Mouse (Mus musculus): ENCODE results near the gene Ano4. TPM values are rescaled to one million over a fixed set of nuclear protein-coding genes. Genes with fewer than 3 reads are reported as not detected.

The Ano4 gene
- polyA plus RNA-seq, 1 experiment: 8.1 TPM

DNA sequence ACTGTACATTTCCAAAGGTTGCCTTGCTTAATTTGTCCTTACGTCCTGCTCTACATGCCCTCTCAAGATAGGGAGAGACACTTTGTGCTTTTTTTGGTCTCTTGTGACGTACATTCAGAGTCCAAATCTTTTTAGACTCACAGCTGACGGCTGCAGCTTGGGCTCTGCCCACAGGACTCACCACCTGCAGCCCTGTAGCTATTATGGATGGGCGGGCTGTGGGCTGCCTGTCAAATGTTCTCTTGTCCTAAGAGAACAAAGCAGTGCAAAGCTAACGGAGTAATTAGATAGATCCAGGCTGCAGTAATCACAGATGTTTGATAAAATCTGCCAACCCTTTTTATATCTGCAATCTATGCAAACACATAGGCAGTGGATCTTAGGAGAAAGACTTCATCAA is 325.6 kb downstream of the Ano4 start:
- peak; percentile 75 for DNase-seq (ENCODE audit: low read depth)

DNA sequence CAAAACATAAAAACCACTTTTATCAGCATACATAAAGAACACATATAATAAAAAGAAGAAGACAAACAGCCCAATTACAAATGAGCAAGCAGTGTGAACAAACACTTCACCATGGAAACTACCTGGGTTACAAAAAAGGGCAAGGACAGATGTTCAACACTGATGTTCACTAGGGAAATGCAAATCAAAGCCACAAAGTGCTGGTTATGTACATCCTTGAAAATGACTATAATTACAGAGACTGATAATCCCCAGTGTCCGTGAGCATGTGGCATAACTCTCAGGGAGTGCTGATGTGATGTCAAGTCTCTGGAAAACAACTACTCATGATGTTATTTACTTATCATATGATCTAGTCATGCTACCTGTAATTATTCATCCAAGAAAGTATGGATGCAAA is 336.3 kb downstream of the Ano4 start:
- TF ChIP-seq POLR2A (IDR thresholded peaks at IDR 0.05; ENCODE audit: borderline replicate concordance, extremely low read depth, insufficient read depth, insufficient read length, poor library complexity, severe bottlenecking): no peak
- no peak for TF ChIP-seq CTCF (IDR thresholded peaks at IDR 0.05; ENCODE audit: borderline replicate concordance, extremely low read depth, insufficient read depth, insufficient read length)
- DNase-seq (ENCODE audit: low read depth): no peak

More for the DNA sequence above, 325.6 kb downstream of the Ano4 start:
- no peak for TF ChIP-seq CTCF (IDR thresholded peaks at IDR 0.05; ENCODE audit: borderline replicate concordance, extremely low read depth, insufficient read depth, insufficient read length)
- no peak for TF ChIP-seq POLR2A (IDR thresholded peaks at IDR 0.05; ENCODE audit: borderline replicate concordance, extremely low read depth, insufficient read depth, insufficient read length, poor library complexity, severe bottlenecking)

DNA sequence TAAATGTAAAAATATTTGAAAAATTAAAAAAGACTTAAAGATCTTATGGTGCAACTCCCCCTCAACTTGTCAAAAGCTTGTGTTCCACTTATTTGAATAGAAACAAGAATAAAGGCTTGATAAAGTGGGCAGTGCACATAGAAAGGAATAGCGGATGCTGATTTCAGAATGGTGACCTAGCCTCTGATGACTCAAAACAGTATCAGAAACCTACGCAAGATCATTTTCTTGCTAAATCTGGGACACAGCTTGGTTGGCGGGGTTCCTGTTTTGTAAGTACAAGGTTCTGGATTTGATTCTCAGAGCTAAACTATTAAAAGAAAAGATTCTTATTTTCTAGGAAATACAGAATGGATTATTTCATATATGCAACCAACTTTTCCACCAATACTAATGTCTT is 340.0 kb downstream of the Ano4 start:
- no peak for TF ChIP-seq POLR2A (IDR thresholded peaks at IDR 0.05; ENCODE audit: borderline replicate concordance, extremely low read depth, insufficient read depth, insufficient read length, poor library complexity, severe bottlenecking)
- TF ChIP-seq CTCF (IDR thresholded peaks at IDR 0.05; ENCODE audit: borderline replicate concordance, extremely low read depth, insufficient read depth, insufficient read length): no peak
- DNase-seq (ENCODE audit: low read depth): no peak

DNA sequence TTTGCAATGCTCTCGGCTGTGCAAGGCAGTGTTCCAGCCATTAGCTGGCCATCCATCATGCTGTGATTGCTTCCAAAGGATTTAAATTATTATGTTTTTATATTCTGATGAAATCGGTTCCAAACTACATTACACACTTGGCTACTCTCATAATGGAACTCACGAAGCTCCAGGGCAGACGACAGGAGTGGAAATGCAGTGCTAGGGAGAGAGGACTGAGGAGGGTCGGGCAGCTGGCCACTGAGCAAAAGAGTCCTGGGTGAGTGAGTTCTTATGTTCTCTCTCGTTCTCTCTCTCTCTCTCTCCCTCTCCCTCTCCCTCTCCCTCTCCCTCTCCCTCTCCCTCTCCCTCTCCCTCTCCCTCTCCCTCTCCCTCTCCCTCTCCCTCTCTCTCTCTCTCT is 357.6 kb downstream of the Ano4 start:
- DNase-seq (ENCODE audit: low read depth): peak; percentile 9

DNA sequence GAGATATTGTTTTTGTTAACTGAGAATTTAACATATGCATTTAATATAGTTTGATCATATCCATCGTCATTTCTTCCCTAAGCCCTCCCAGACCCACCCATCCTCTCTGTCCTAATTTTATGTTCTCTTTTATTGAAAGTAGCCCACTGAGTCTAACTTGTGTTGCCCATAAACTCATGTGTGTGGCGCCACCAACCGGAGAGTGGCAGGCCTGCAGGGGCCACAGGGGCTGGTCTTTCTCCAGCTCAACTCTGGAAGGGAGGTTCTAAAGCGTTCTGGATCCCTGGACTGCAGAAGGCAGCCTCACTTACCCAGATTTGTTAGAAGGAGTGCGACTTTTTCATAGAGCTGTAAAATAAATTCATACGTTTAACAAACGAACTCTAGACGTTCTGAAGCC is 361.1 kb downstream of the Ano4 start:
- peak; percentile 9 for DNase-seq (ENCODE audit: low read depth)
- TF ChIP-seq CTCF (IDR thresholded peaks at IDR 0.05; ENCODE audit: borderline replicate concordance, extremely low read depth, insufficient read depth, insufficient read length) (peak; percentile 51; the same call in 1 of the 2 replicates), POLR2A (IDR thresholded peaks at IDR 0.05; ENCODE audit: borderline replicate concordance, extremely low read depth, insufficient read depth, insufficient read length, poor library complexity, severe bottlenecking) (no peak)

More for the DNA sequence above, 357.6 kb downstream of the Ano4 start:
- TF ChIP-seq CTCF (IDR thresholded peaks at IDR 0.05; ENCODE audit: borderline replicate concordance, extremely low read depth, insufficient read depth, insufficient read length): no peak
- TF ChIP-seq POLR2A (IDR thresholded peaks at IDR 0.05; ENCODE audit: borderline replicate concordance, extremely low read depth, insufficient read depth, insufficient read length, poor library complexity, severe bottlenecking): no peak

DNA sequence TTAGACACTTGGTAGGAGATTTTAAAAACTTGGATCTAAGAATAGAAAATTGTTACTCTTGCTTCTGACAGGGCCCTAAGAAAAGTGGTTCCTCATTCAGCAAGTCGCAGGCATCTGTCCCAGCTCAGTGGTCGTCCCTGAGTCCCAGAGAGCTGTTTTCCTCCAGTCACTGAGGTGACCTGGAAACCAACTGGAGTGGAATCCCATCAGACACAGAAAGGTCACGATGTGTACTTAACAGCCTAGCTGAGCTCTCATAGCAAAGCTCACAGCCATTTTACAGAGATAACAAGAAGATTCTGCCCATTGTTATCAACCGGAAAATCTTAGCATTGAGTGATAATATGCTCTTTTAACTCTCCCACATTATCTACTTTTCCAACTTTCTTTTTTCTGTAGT is 365.1 kb downstream of the Ano4 start:
- DNase-seq (ENCODE audit: low read depth): no peak
- no peak for TF ChIP-seq CTCF (IDR thresholded peaks at IDR 0.05; ENCODE audit: borderline replicate concordance, extremely low read depth, insufficient read depth, insufficient read length)
- TF ChIP-seq POLR2A (IDR thresholded peaks at IDR 0.05; ENCODE audit: borderline replicate concordance, extremely low read depth, insufficient read depth, insufficient read length, poor library complexity, severe bottlenecking): no peak

DNA sequence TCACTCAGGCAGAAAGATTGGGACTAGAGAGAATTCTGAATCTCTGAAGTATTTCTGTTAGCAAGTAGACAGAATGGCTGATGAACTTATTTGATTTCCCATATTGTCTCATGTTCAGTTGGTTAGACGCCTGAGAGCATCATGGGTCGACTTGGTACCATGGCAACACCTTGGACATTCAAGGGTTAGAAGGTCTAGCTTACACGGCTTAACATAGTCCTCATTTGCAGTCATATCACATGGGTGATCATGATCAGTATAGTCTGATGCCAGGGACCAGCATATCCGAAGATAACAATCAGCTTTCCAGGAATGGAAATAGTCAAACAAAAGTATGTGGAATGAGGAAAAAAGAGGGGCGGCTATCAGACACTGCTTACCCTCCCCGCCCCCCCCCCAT is 365.6 kb downstream of the Ano4 start:
- TF ChIP-seq POLR2A (IDR thresholded peaks at IDR 0.05; ENCODE audit: borderline replicate concordance, extremely low read depth, insufficient read depth, insufficient read length, poor library complexity, severe bottlenecking) (no peak), CTCF (IDR thresholded peaks at IDR 0.05; ENCODE audit: borderline replicate concordance, extremely low read depth, insufficient read depth, insufficient read length) (no peak)

DNA sequence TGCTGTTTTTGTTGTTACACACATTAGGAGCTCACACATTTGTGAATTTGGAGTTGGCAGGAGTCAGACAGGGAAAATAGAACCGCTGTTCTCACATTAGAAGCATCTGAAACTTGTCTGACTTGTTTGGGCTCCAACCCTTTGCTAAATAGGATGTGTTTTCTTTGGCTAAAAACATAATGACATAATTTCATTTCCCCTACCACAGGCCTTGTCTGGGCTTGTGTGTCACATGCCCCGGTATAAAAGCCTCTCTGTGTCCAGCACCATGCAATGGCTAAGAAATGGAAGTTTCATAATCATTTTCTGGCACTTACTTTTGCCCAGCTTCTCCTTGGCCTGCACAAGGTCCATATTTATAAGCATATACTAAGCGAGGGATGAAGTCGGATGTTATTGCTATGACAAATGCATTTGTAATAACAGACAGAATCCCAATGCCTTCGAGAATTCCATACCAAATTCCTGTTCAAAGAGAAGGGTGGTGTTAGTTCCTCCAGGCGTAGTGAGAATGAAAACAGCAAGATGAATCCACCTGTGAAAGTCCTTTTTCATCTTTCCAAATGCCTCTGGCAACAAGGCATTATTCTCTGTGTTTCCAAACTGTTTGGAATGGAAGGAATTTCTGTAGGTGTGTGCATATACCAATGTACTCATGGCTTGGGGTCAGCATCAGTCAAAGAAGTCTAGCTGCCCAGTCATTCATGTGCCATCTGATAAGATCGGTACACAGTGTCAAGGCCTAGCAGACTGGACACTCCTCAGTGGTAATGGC is 373.4 kb downstream of the Ano4 start:
- no peak for TF ChIP-seq POLR2A (IDR thresholded peaks at IDR 0.05; ENCODE audit: borderline replicate concordance, extremely low read depth, insufficient read depth, insufficient read length, poor library complexity, severe bottlenecking)
- TF ChIP-seq CTCF (IDR thresholded peaks at IDR 0.05; ENCODE audit: borderline replicate concordance, extremely low read depth, insufficient read depth, insufficient read length): no peak
- no peak for DNase-seq (ENCODE audit: low read depth)

More for the DNA sequence above, 365.6 kb downstream of the Ano4 start:
- peak; percentile 3 for DNase-seq (ENCODE audit: low read depth)

DNA sequence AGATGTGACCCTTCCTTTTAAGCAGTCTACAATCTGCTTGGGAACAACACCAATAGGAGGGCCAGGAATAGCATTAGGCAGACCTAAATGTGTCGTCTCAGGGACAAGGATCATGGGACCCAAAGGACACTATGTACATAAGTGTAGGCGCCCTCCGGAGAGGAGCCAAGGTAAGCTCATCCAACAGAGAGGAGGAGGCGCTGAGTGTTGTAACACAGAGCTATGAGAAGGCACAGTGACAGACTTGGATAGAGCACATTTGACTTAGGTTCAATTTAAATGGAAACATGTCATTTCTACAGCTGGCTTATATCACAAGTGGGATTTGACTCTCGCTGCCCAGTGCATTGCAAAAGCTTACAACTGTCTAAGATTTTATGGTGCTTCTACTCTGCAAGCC is 376.0 kb downstream of the Ano4 start:
- TF ChIP-seq POLR2A (IDR thresholded peaks at IDR 0.05; ENCODE audit: borderline replicate concordance, extremely low read depth, insufficient read depth, insufficient read length, poor library complexity, severe bottlenecking): no peak
- no peak for TF ChIP-seq CTCF (IDR thresholded peaks at IDR 0.05; ENCODE audit: borderline replicate concordance, extremely low read depth, insufficient read depth, insufficient read length)
- DNase-seq (ENCODE audit: low read depth): no peak

DNA sequence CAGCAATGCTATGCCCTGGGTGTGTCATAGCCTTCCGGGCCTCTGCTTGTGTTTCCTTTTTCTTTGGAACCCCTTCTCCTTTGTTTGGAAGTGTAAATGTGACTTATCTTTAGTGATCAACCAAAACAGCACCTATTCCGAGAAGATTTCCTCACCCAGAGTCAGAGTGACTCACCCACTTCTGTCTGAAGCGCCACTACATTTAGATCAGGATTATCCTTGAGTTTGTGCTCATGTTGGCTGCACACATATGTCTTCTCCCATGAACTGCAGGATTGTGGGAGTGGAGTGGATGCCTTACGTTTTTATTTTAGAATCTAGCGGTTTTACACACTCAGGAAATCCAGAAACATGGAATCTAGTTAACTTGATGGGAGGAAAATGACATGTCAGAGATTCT is 383.8 kb downstream of the Ano4 start:
- TF ChIP-seq CTCF (IDR thresholded peaks at IDR 0.05; ENCODE audit: borderline replicate concordance, extremely low read depth, insufficient read depth, insufficient read length) (no peak), POLR2A (IDR thresholded peaks at IDR 0.05; ENCODE audit: borderline replicate concordance, extremely low read depth, insufficient read depth, insufficient read length, poor library complexity, severe bottlenecking) (no peak)
- no peak for DNase-seq (ENCODE audit: low read depth)

DNA sequence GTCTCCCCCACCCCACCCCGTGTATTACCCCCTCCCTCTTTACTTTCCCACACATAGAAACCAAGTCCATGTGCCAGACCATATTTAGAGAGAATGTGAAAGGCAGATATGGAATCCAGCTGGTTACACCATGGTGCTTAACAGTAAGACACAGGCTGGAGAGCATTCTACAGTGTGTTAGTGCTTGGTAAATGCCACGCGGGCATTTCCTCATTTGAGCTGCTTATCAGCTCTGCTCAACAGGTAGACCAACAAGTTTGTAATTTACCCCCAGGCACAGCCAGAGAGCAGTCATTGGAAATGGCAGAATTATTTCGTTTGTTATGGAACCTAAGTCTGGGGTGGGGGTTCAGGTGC is 394.3 kb downstream of the Ano4 start:
- TF ChIP-seq CTCF (IDR thresholded peaks at IDR 0.05; ENCODE audit: borderline replicate concordance, extremely low read depth, insufficient read depth, insufficient read length): no peak
- TF ChIP-seq POLR2A (IDR thresholded peaks at IDR 0.05; ENCODE audit: borderline replicate concordance, extremely low read depth, insufficient read depth, insufficient read length, poor library complexity, severe bottlenecking): no peak
- no peak for DNase-seq (ENCODE audit: low read depth)

DNA sequence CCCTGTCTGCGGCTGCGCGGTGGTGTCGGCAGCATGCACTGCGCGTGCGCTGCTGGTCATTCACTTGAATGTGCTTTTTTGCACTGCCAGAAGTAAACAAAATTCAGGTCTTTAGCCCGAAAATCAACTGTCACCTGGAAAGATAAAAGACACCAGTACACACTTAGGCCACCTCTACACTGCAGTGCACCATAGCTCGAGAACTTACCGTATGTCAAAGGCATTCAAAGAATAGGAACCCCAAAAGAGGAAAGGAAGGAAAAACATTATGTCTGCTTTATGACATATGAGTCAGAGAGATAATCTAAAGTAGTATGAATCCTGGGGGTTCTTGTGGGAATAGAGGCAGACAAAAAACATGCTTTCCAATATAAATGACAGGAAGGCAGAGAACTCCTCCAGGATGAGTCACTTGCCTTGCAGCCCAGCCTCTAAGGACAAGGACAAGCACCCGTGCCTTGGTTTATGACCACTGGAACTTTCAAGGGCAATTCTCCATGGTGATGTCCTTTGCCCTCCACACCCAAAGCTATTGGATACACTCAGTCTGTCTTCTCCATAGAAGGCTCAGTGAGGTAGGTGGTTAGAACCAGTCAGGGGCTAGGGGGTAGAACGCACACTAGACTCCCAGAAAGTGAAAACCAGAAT is 394.8 kb downstream of the Ano4 start:
- DNase-seq (ENCODE audit: low read depth): no peak
- TF ChIP-seq CTCF (IDR thresholded peaks at IDR 0.05; ENCODE audit: borderline replicate concordance, extremely low read depth, insufficient read depth, insufficient read length): no peak
- TF ChIP-seq POLR2A (IDR thresholded peaks at IDR 0.05; ENCODE audit: borderline replicate concordance, extremely low read depth, insufficient read depth, insufficient read length, poor library complexity, severe bottlenecking): no peak

Other genes with a start within 250 kb of the Ano4 start
- gene Gas2l3, start 99.2 kb upstream of the Ano4 start, polyA plus RNA-seq (2012; rRNA removed): 3.6 and 4.4 TPM in 2 replicates
- 0.04 and 0.07 TPM in 2 replicates for gene Nr1h4, start 188.8 kb upstream of the Ano4 start, polyA plus RNA-seq (2012; rRNA removed)